Mouse (Mus musculus) large intestine, adult 2 months (tissue): ENCODE results near the gene 1110032A03Rik. TPM values are rescaled to one million over a fixed set of nuclear protein-coding genes. Genes with fewer than 3 reads are reported as not detected.
A peak's percentile ranks its signal among the peaks of the same experiment; 100 is the strongest.

Experiments used
- DNase-seq: peaks from one replicate; pipeline ENCODE4 v3.0.0-alpha.2; 2012; ENCODE audit warnings: low read depth, low spot score
- WGBS: fragments of 180-500 bp; shearing (Covaris S2); methylation state at CpG from one replicate; pipeline ENCODE4 v1.1.7; 2018; 5-methylcytosine and 5-hydroxymethylcytosine counted together
- polyA plus RNA-seq: library from polyadenylated mRNA; depleted of rRNA; stranded (reverse); fragments of >200 nt; gene quantifications from 2 replicates; pipeline ENCODE4 v1.2.3, GENCODE M21; 2012

1110032A03Rik gene
- polyA plus RNA-seq, 1 experiment = 28.4 TPM

DNA sequence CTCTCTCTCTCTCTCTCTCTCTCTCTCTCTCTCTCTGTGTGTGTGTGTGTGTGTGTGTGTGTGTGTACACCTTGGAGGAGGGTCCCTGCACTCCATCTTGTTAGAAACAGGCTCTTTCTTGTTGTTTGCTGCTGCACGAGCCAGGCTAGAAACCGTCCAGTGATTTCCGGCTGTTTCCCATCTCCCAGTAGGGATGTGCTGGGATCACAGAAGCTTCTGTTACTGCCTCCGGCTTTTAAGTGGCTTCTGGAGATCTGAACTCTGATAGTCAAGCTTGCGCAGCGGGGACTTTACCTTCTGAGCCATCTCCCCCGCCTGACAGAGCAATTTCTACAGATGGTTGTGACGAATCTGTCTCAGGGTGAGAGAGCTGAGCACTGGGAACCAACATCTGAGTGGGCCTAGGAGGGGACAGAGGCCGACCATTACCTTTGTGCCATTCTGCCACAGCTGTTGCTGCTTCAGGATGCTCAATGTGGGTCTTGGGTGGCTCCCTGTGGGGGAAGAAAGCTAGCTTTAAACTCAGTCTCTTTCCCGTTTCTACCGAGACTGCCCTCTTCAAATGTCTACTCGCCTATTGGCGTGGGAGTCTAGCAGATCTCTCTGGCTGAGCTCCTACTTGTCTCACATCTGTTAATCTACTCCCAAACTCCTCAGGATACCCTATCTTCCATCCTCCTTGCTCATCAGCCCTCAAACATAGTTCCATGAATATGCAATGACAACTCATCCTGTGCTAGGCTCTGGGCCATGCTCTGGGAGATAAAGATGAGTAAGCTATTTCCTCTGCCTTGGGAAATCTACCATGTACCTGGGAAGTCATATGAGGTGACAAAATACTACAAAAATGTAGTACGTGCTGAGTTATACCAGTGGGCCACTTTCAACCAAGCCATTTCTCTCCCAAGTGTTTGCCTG is 34.2 kb downstream of the 1110032A03Rik start:
- WGBS = 92% methylated on average over 14 of the region's 14 CpGs
- DNase-seq = no peak

DNA sequence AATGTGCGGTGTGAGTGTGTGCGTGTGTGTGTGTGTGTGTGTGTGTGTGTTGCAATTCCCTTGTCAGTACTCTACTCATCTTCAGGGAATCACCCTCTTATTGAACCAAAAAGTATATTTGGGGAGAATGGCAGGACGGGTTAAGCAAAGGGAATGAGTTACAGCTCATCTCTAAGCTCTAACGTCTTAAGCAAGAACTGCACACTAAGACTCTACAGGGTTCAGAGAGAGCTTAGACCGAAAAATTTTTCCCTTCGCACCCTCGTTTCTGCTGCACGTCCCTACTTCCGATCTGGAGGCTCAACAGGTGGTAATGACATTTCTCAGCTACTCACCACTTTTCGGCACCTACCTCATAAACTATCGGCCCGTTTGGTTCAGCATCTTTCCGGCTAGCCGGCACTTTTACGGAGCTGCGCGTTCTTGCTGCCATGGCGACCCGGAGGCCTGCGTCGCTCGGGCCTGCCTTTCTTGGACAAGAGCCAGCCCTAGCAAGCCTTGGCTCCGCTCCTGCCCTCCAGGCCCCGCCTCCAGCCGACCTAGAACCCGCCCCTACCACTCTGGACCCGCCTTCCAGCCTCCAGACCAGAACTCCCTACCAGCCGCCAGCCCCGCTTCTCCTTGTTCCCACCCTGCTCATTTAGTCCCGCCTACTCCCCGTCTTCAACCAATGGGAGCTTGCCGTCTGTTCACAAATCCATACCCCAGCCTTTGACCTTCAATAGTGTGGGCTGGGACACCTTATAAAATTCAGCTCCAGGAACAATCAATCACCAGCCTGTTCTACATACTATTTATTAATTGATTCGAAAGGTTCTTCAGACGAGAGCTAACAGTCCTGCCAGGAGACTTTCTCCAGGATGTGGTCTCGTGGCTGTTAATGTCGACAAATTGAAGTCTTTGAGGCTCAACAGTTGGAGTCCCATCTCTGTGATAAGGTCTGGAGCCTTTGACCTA is 36.1 kb downstream of the 1110032A03Rik start, which contains the start of gene Dixdc1:
Dixdc1 (minus strand) TSS at position 604 of the 957 bp plus-strand sequence.
- 11% methylated on average over 36 of the region's 36 CpGs for whole genome bisulfite sequencing
- DNase-seq = peak; percentile 73

DNA sequence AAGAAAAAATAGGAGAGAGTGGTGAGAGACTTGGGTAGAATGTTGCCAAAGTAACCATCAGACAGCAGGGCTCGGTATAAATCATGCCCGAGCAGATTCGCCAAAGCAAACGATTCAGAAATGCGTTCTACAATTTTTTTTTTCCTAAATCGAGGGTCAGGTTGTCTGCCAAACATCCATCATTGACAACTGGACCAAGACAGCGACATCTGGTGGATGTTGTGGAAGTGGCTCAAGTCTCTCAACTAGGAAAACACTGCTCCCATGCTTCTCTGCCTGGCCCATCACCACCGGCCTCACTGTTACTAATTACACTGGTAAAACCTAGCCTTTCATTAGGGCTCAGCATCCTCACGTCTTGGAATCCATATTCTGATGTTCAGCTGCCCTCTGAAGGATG is 40.3 kb downstream of the 1110032A03Rik start:
- under 1% methylated on average over 9 of the region's 9 CpGs for WGBS
- peak; percentile 35 for DNase-seq

DNA sequence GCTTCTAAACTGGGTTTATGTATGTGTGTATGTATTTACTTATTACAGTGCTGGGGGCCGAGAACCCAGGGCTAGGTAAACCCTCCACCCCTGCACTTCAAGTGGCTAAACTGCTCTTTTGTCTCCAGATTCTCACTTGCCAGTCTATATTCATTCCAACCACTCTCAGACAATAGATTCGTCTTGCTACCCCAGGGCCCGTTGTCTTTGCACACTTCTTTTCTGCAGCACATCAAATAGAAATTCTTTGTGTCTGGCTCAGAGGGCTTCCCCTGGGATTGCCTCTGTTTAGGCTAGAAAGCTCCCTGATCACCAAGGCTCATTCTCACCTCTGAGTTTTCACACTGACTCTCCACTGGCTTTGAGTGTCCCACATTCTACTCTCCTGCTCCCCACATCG is 42.8 kb downstream of the 1110032A03Rik start:
- DNase-seq = no peak
- 53% methylated on average over 4 of the region's 4 CpGs for WGBS

DNA sequence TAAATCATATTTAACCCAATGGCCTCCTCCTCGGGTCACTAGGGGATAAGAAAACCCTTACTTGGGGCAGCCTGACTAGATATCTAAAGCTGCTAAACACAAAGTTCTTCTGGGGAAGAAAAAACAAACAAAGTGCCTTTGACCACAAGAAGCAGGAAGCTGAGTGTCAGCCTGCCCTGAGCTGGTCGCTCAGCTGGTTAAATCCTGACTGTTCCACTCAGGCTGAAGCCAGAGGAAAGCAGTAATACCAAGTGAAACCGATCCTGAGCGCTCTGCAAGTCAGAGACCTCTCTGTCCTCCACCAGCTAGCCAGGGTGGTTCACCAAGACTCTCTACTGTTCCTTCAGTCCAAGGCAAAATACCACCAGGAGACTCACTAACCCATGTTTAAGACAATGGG is 45.7 kb downstream of the 1110032A03Rik start:
- WGBS = 55% methylated on average over 4 of the region's 4 CpGs
- no peak for DNase-seq

DNA sequence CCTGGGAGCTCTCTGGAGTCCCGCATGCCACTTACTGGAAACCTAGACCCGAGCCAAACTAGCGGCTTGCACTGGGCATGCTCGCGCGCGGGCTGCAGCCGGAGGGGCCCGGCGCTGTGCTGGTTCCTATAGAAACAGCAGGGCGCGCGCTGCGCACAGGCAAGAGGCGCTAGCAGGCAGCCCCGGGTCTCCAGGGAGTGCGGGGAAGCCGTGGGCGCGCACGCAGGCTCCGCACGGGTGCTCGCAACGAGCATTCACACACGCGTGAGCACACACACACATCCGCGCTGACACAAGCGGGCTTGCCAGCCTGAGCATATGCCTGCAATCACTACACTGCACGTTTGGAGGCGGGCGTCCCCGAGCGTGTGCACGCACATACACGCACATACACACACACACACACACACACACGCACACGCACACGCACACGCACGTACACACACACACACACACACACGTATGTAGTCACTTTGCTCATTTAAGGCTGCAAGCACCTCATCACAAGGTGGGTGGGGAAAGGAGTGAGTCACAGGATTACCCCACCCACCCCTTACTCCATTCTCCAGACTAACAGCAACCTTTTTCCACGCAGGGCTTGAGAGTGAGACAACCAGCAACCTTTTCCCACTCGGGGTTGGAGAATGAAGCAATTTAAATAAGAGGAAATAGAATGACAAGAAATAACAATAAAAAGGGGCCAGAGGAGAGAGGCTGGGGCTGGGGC is 47.2 kb downstream of the 1110032A03Rik start:
- WGBS = under 1% methylated on average over 45 of the region's 45 CpGs
- DNase-seq = no peak

DNA sequence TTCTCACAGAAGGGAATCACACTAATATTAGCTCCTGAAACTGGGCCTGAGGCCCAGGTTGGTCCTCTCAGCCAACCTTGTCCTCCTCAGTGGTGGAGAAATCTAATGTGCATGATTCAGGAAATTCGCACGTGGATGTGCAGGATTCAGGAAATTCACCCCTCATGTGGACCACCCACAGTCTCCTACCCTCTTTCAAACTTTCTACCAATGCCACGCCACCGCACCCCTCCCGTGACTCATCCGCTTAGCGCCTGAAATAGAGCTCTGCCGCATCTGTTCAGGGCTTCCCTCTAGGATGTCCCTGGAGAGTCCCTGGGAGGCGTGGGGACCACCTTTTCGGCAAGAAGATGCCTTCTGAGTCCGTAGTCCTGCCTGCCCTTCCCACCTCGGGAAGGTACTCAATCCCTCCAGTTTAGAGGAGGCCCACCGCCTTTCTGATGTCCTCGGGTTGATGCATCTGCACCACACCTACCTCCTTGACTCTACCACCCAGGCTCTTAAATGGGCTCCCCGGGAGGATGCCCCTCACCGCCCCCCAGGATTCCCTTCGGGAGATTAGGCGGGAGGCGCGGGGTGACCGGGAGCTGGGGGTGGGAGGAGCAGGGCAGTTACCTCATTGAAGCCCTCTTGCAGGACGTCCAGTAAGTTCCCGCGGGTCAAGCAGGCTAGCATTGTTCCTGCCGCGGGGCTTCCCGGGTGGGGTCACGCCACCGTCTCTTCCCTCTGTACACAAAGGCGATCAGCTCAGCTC is 48.0 kb downstream of the 1110032A03Rik start:
- no peak for DNase-seq
- 29% methylated on average over 30 of the region's 30 CpGs for WGBS

DNA sequence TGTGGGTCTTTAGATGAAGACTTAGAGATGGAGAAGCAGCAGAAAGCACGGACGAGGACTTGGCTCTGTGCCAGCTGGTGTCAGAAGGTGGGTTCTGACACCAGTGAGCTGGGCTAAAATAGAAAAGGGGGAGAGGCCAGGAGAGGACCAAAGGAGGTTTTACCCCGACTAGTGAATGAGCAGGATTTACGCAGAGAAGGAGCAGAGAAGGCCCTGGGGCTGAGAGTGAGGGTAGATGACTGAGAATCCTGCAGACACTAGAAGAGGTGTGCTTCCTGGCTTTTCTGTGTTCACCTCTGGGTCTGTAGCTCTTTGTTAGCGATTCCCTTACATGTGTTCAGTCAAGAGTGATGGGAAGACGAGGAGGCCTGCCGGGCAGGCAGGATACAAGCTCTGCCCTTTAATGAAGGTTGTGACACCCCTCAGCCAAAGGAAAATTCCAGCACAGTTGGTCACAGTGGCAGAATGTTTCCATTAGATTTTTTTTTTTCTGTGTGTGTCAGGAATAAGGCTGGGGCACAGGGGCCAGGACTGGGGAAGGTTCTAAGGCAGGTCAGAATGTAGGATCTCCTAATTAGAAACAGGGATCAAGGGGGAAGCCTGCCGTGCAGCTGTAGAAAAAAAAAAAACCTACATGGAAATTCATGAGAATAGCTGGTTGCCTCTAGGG is 49.3 kb downstream of the 1110032A03Rik start:
- WGBS = 73% methylated on average over 8 of the region's 8 CpGs
- no peak for DNase-seq

DNA sequence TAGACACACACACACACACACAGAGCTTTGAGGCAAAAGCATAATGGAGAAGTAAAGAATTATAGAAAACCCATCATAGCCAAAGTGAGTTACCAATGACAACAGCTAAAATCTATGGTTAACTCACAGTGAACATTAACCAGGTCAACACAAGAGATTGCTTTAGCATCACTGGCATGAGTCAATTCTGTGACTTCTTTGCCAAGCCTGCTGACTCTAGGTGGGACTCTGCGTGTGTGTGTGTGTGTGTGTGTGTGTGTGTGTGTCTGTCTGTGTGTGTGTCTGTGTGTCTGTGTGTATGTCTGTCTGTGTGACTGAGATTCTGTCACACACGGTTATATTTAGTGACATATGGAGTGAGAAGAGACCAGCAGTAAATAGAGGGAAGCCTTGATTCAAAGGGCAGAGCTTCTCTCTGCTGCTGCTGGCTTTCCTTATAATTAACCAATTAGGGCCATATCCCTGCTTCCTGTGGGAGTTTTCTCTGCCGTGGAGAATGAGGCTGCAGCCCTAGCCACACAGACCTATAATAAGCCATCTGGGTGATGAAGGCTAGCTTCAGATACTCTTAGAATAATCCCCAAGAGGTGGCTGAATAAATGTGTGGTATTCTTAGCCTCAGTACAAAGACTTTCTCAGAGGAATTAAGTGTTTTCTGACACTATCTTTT is 50.5 kb downstream of the 1110032A03Rik start:
- 47% methylated on average over 3 of the region's 3 CpGs for WGBS

DNA sequence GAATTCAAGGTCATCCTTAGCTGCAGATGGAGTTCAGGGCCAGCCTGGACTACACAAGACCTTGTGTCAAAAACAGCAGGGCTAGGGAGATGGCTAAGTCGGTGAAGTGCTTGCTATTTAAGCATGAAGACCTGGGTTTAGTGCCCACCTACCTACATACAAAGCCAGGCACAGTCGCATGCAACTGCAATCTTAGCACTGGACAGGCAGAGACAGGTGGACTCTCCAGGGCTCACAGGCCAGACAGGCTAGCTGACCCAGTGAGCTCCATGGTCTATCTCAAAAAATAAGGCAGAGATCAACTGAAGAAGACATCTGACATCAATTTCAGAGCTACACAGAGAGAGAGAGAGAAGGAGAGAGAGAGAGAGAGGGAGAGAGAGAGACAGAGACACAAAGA is 51.2 kb downstream of the 1110032A03Rik start:
- WGBS = 87% methylated on average over 2 of the region's 2 CpGs
- no peak for DNase-seq

More for the DNA sequence above, 50.5 kb downstream of the 1110032A03Rik start:
- no peak for DNase-seq

DNA sequence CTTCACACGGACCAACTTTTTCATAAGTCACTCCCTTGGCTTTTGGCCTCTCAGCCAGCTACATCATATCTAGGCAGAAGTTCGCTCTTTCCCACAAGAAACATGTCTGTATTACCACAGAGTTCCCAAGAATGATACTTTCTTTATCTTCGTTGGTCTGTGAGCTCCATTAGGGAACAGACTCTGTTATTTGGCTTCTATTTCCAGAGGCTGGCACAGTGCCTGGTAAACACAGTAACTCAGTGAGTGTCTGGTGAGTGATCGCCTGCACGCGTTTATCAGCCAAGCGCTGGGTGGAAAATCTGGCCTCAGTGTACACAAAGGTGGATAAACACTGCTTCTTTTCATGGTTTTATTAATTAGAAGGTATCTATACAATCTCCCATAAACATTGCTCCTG is 51.9 kb downstream of the 1110032A03Rik start:
- 10% methylated on average over 7 of the region's 7 CpGs for WGBS
- DNase-seq = no peak

DNA sequence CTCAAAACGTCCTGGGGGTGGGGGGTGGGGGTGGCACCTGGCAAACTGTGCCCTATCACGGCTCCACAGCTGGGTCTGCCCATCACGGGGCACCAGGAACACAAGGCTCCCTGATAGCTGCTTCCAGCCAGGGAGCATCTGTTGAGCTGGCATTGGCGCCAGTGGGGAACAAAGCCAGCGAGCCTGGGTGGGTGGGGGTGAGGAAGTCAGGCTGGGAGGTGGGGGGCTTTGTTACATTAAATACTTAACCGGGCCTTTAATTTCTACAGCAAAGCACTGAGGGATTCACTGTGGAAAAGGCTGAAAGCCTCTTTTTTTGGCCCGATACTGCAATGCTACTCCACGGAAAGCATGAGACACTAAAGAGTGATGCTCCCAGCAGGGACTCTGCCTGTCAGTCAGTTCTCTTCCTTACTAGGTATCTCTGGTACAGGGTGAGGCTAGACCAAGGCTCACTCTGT is 52.8 kb downstream of the 1110032A03Rik start:
- WGBS = 73% methylated on average over 8 of the region's 8 CpGs
- DNase-seq = no peak

DNA sequence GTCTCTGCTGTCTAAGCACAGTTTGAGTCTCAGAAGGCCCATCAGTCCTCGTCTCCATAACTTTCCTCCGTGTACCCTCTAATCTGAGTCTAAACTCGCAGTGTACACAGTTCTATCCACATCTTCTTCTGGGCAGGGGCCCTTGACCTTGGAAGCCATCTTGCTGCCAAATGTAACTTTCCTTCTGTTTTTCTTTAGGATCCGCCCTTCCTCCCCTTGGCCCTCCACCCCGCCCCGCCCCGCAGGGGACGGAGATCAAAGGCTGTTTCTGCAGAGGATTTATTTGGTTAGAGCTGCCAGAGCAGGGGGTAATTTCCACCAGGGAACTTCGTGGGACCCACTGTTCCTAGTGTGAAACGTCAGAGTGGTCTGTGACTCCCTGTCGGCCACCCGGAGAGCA is 54.3 kb downstream of the 1110032A03Rik start:
- DNase-seq = no peak
- WGBS = 38% methylated on average over 12 of the region's 12 CpGs

DNA sequence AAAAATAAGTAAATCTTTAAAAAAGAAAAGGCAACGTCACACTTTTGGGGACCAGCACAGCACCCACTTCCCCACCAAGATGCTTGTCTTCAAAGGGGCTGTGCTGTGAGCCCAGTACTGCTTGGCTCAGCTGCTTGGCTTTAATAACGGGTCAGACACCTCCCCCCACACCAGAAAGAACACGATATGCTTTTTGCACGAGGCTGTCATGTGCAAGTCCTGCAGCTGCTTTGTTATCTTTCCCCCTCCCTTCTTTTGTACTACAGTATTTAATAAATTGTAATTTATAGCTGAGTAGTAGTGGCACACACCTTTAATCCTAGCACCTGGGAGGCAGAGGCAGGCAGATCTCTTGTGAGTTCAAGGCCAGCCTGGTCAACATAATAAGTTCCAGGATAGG is 56.4 kb downstream of the 1110032A03Rik start:
- 77% methylated on average over 4 of the region's 4 CpGs for WGBS
- DNase-seq = no peak

DNA sequence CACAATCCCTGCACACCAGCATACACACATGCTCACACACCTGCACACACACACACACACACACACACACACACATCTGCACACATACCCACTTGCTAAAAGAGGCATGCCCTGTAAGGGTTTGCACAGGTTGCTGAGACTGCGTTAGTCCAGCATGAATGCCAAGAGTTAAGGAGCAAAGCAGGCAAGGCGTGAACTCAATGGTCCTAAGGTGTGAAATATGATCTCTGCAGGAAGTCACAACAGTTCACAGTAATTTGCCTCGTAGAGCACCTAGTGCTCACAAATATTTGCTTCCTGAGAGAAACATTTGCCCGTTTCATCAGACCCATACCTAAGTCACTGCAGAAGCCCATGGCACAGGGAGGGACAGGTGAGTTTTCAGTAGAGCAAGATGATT is 61.1 kb downstream of the 1110032A03Rik start:
- 20% methylated on average over 4 of the region's 4 CpGs for WGBS
- no peak for DNase-seq
